Mouse (Mus musculus) ES-E14 (cell line): ENCODE results near the gene Cntnap5a. TPM values are rescaled to one million over a fixed set of nuclear protein-coding genes. Genes with fewer than 3 reads are reported as not detected.

Source experiments
- DNase-seq: peaks from one replicate; pipeline ENCODE4 v3.0.0-alpha.2; 2013; ENCODE audit warnings: low read depth, low spot score
- H3K27ac ChIP-seq: 2 replicates; pipeline ENCODE4 v1.5.1; 2012; ENCODE audit warnings: low read depth, mild to moderate bottlenecking, low read length, moderate library complexity, mixed read lengths; ENCODE audit not compliant: poor library complexity, insufficient read depth, severe bottlenecking
- H3K36me3 ChIP-seq: 2 replicates; pipeline ENCODE4 v1.6.1; 2012; ENCODE audit warnings: mild to moderate bottlenecking, low read length, moderate library complexity, mixed read lengths; ENCODE audit not compliant: control insufficient read depth, poor library complexity, insufficient read depth, severe bottlenecking
- H3K4me1 ChIP-seq, 2 experiments: fragments of 150-350 bp in 1 of 2; sonication (generic) in 1 of 2; 2 replicates each; pipeline ENCODE4 v1.6.1; 2012; ENCODE audit warnings: low read length in 2 of 2, mild to moderate bottlenecking in 1 of 2, mixed read lengths in 1 of 2; ENCODE audit not compliant: control insufficient read depth in 2 of 2, insufficient read depth in 2 of 2, poor library complexity in 1 of 2
- H3K4me3 ChIP-seq, 2 experiments: fragments of 150-350 bp in 1 of 2; sonication (generic) in 1 of 2; 2 replicates each; pipeline ENCODE4 v1.5.1; 2012; ENCODE audit warnings: low read length in 2 of 2, low read depth in 1 of 2, mild to moderate bottlenecking in 1 of 2, mixed read lengths in 1 of 2; ENCODE audit not compliant: insufficient read depth in 1 of 2, poor library complexity in 1 of 2, severe bottlenecking in 1 of 2
- H3K9ac ChIP-seq: 2 replicates; pipeline ENCODE4 v1.6.1; 2012; ENCODE audit warnings: low read depth, mild to moderate bottlenecking, low read length, mixed read lengths; ENCODE audit not compliant: poor library complexity, insufficient read depth, severe bottlenecking
- H3K9me3 ChIP-seq: fragments of 150-350 bp; sonication (generic); 2 replicates; pipeline ENCODE4 v1.6.1; 2012; ENCODE audit warnings: low read depth, mild to moderate bottlenecking, low read length; ENCODE audit not compliant: control insufficient read depth, insufficient read depth
- CHD2 ChIP-seq: IDR thresholded peaks from 2 replicates; pipeline ENCODE4 v1.6.1; 2014; ENCODE audit warnings: mild to moderate bottlenecking, low read depth, low read length, inconsistent platforms
- HCFC1 ChIP-seq: IDR thresholded peaks from 2 replicates; pipeline ENCODE4 v1.6.1; 2012; ENCODE audit warnings: low read length, inconsistent platforms, borderline replicate concordance; ENCODE audit not compliant: insufficient read depth
- MAFK ChIP-seq: IDR thresholded peaks from 2 replicates; pipeline ENCODE4 v1.6.1; 2014; ENCODE audit warnings: mild to moderate bottlenecking, low read depth, low read length, inconsistent platforms; ENCODE audit not compliant: insufficient read depth
- ZC3H11A ChIP-seq: IDR thresholded peaks from 2 replicates; pipeline ENCODE4 v1.6.1; 2012; ENCODE audit warnings: low read depth, mild to moderate bottlenecking, inconsistent platforms, low read length, borderline replicate concordance
- ZNF384 ChIP-seq: IDR thresholded peaks from 2 replicates; pipeline ENCODE4 v1.6.1; 2012; ENCODE audit warnings: low read depth, low read length, inconsistent platforms
- in situ Hi-C, 2 experiments: fragments of 600-800 bp; cut with MboI; formaldehyde crosslinking; loops; one replicate each; pipeline ENCODE4 v1.15.1; 2025; ENCODE audit warnings: low sequenced_read_pairs in 2 of 2, inconsistent platforms in 1 of 2; ENCODE audit not compliant: unreplicated experiment in 2 of 2
- total RNA-seq: library from RNA; depleted of rRNA; stranded (reverse); fragments of 300-350 nt; gene quantifications from 2 replicates; pipeline ENCODE4 v1.2.3, GENCODE M21; 2012

Cntnap5a gene
- total RNA-seq, 1 experiment: not detected

- Histone ChIP-seq H3K4me3 (no peak overlapping the region), H3K4me1 (0 out of 4 replicates have a peak, but pooled peaks cover 0 to 2% of the 10 kb centered on the region in 2 experiments), H3K27ac (no peak overlapping the region), H3K9ac (no peak overlapping the region), H3K36me3 (no peaks in the 10 kb centered on the region), H3K9me3 (no peaks in the 10 kb centered on the region)
- TF ChIP-seq MAFK (no peak), ZC3H11A (no peak), ZNF384 (no peak), CHD2 (no peak), HCFC1 (no peak)
- in situ Hi-C loops: no loop called here
- no peak for DNase-seq
Measured at GRCm38 (mm10) chr1:115847605-115848004, 163.0 kb downstream of the Cntnap5a start.

DNA sequence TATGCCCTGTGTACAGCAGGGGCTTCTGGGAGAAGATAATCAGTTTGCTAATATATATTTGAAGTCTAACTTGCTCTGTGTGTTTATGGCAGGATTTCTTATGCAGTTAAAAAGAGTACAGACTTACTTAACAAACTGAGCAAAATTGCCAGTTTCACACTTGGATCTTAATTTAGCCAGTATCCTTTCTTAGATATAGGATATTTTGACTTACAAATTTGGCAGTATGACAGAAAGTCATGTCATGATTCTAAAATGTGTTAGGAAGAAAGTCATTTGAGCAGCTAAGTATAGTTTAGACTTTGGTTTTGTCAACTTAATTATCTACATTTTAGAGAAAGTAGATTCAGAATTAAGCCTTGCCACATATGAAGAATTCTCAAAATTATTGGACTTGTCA lies 167.7 kb downstream of the Cntnap5a start:
- DNase-seq: no peak
- in situ Hi-C loops: no loop called here
- H3K9ac ChIP-seq: no peak overlapping the region
- TF ChIP-seq HCFC1: no peak
- no peak for TF ChIP-seq MAFK
- TF ChIP-seq ZC3H11A: no peak
- H3K4me1 ChIP-seq: no peaks in the 10 kb centered on the region
- no peaks in the 10 kb centered on the region for H3K9me3 ChIP-seq
- no peaks in the 10 kb centered on the region for H3K36me3 ChIP-seq
- no peak overlapping the region for H3K4me3 ChIP-seq
- H3K27ac ChIP-seq: no peak overlapping the region

DNA sequence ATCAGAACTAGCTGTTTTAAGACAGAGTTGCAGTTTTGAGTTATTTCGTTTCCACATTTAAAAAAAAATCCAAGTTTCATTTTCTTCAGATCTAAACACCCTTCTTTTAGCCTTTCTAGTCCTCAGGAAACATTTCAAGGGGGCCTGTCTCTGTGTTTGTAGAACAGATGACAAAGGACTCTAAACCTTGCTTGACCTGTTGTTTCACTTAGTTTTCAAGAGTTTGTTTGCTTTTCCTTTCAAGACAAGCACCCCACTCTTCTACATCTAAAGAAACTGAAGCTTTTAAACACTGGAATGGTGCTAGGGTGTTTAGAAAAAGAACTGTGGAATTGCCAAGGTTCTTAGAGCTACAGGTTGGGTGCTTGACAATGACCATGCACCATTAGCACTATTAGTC lies 233.8 kb downstream of the Cntnap5a start:
- Histone ChIP-seq H3K4me1 (no peaks in the 10 kb centered on the region), H3K4me3 (no peak overlapping the region), H3K9ac (no peak overlapping the region), H3K9me3 (no peaks in the 10 kb centered on the region), H3K27ac (no peak overlapping the region), H3K36me3 (no peaks in the 10 kb centered on the region)
- DNase-seq: no peak
- in situ Hi-C loops: no loop called here
- TF ChIP-seq ZC3H11A (no peak), CHD2 (no peak), MAFK (no peak), ZNF384 (no peak), HCFC1 (no peak)

- Histone ChIP-seq H3K4me3 (no peak overlapping the region), H3K9ac (no peak overlapping the region), H3K4me1 (no peaks in the 10 kb centered on the region), H3K36me3 (no peaks in the 10 kb centered on the region), H3K9me3 (no peaks in the 10 kb centered on the region), H3K27ac (no peak overlapping the region)
- DNase-seq: no peak
- TF ChIP-seq ZC3H11A (no peak), HCFC1 (no peak), MAFK (no peak), ZNF384 (no peak), CHD2 (no peak)
- in situ Hi-C loops: no loop called here
Measured at GRCm38 (mm10) chr1:115925953-115926665, 241.6 kb downstream of the Cntnap5a start.

DNA sequence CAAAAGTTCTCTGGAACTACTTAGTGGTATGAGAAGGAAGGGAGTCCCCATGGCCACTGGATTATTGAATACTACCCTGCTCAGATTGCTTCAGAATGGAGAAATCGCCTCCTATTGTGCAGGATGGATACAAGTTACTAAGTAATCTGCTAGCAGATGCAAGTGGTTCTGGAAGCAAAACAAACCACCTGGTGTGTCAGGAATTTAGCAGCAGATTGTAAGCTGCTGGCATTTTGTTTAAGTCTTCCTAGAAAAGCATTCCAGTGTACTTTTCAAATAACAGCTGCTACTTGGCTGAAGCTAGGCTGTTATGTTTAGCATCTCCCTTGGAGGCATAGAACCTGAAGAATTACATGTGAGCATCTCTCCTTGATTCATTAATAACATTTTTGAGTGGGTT lies 247.5 kb downstream of the Cntnap5a start:
- no peak overlapping the region for H3K9ac ChIP-seq
- no peaks in the 10 kb centered on the region for H3K36me3 ChIP-seq
- H3K27ac ChIP-seq: no peak overlapping the region
- no peak for DNase-seq
- in situ Hi-C loops: no loop called here
- H3K4me3 ChIP-seq: no peak overlapping the region
- no peak for TF ChIP-seq MAFK
- TF ChIP-seq ZC3H11A: no peak
- no peak for TF ChIP-seq ZNF384
- no peak for TF ChIP-seq CHD2
- no peak for TF ChIP-seq HCFC1
- H3K4me1 ChIP-seq: no peaks in the 10 kb centered on the region
- no peaks in the 10 kb centered on the region for H3K9me3 ChIP-seq
